Mouse (Mus musculus): ENCODE data around the gene Mlxip. TPM values are rescaled to one million over a fixed set of nuclear protein-coding genes. Genes with fewer than 3 reads are reported as not detected.

Mlxip gene
- polyA plus RNA-seq, 1 experiment from 2014 or later = 21.1 TPM

GRCm38 (mm10) chr5:123391442-123391809, 3.2 kb upstream of the Mlxip start:
- Histone ChIP-seq H3K4me3 (peak overlapping the region; percentile 46), H3K36me3 (no peaks in the 10 kb centered on the region), H3K4me1 (peaks cover 43% of the 10 kb centered on the region), H3K27me3 (ENCODE audit: low read depth, poor library complexity, severe bottlenecking) (no peaks in the 10 kb centered on the region), H3K9me3 (replicated peaks) (no peaks in the 10 kb centered on the region), H3K27ac (peak overlapping the region; percentile 40; the same call in 1 of the 2 replicates)
- 8% methylated on average over 5 of the region's 5 CpGs for WGBS
- no peak for DNase-seq (ENCODE audit: low spot score)

- Histone ChIP-seq H3K27ac (peak overlapping the region; percentile 96), H3K4me1 (peaks cover 62% of the 10 kb centered on the region)
- 25% methylated on average over 5 of the region's 5 CpGs for WGBS
These were observed 754 bp upstream of the Mlxip start for GRCm38 (mm10) chr5:123393786-123394302.

GRCm38 (mm10) chr5:123394957-123395881, 621 bp downstream of the Mlxip start:
- no peaks in the 10 kb centered on the region for H3K9me3 ChIP-seq (replicated peaks)
- peak overlapping the region; percentile 94 for H3K4me3 ChIP-seq
- 0 out of 2 replicates have a peak, but pooled peaks cover 4% of the 10 kb centered on the region for H3K36me3 ChIP-seq
- H3K27ac ChIP-seq = peak overlapping the region; percentile 96
- DNase-seq (ENCODE audit: low spot score) = peak; percentile 68
- under 1% methylated on average over 65 of the region's 65 CpGs for WGBS
- peaks cover 55% of the 10 kb centered on the region for H3K4me1 ChIP-seq
- H3K27me3 ChIP-seq (ENCODE audit: low read depth, poor library complexity, severe bottlenecking) = no peaks in the 10 kb centered on the region

More at GRCm38 (mm10) chr5:123393786-123394302, 754 bp upstream of the Mlxip start:
- H3K4me3 ChIP-seq = peak overlapping the region; percentile 94
- 0 out of 2 replicates have a peak, but pooled peaks cover 4% of the 10 kb centered on the region for H3K36me3 ChIP-seq
- DNase-seq (ENCODE audit: low spot score) = no peak
- no peaks in the 10 kb centered on the region for H3K27me3 ChIP-seq (ENCODE audit: low read depth, poor library complexity, severe bottlenecking)
- H3K9me3 ChIP-seq (replicated peaks) = no peaks in the 10 kb centered on the region

- H3K27me3 ChIP-seq (ENCODE audit: low read depth, poor library complexity, severe bottlenecking) = no peaks in the 10 kb centered on the region
- H3K4me1 ChIP-seq = peaks cover 41% of the 10 kb centered on the region
- DNase-seq (ENCODE audit: low spot score) = no peak
- H3K9me3 ChIP-seq (replicated peaks) = no peaks in the 10 kb centered on the region
- no peak overlapping the region for H3K27ac ChIP-seq
- peak overlapping the region; percentile 94; the same call in 1 of the 2 replicates for H3K4me3 ChIP-seq
- 80% methylated on average over 8 of the region's 8 CpGs for WGBS
- H3K36me3 ChIP-seq = 0 out of 2 replicates have a peak, but pooled peaks cover 4% of the 10 kb centered on the region
These were observed 2.4 kb downstream of the Mlxip start for GRCm38 (mm10) chr5:123396901-123397464.

GRCm38 (mm10) chr5:123397786-123398185, 3.2 kb downstream of the Mlxip start:
- 87% methylated on average over 11 of the region's 11 CpGs for WGBS
- Histone ChIP-seq H3K27ac (no peak overlapping the region), H3K4me3 (no peak overlapping the region), H3K27me3 (ENCODE audit: low read depth, poor library complexity, severe bottlenecking) (no peaks in the 10 kb centered on the region), H3K4me1 (peaks cover 41% of the 10 kb centered on the region), H3K36me3 (peaks cover 8% of the 10 kb centered on the region; the same call in 1 of the 2 replicates), H3K9me3 (replicated peaks) (no peaks in the 10 kb centered on the region)
- DNase-seq (ENCODE audit: low spot score) = no peak

GRCm38 (mm10) chr5:123398856-123399498, 4.4 kb downstream of the Mlxip start:
- DNase-seq (ENCODE audit: low spot score) = no peak
- H3K36me3 ChIP-seq = peaks cover 9% of the 10 kb centered on the region; the same call in 1 of the 2 replicates
- no peaks in the 10 kb centered on the region for H3K27me3 ChIP-seq (ENCODE audit: low read depth, poor library complexity, severe bottlenecking)
- no peaks in the 10 kb centered on the region for H3K9me3 ChIP-seq (replicated peaks)
- WGBS = 93% methylated on average over 4 of the region's 4 CpGs
- no peak overlapping the region for H3K27ac ChIP-seq
- no peak overlapping the region for H3K4me3 ChIP-seq
- H3K4me1 ChIP-seq = peaks cover 36% of the 10 kb centered on the region

- no peaks in the 10 kb centered on the region for H3K27me3 ChIP-seq (ENCODE audit: low read depth, poor library complexity, severe bottlenecking)
- peaks cover 10% of the 10 kb centered on the region; the same call in 1 of the 2 replicates for H3K36me3 ChIP-seq
- WGBS = 96% methylated on average over 3 of the region's 3 CpGs
These were observed 9.9 kb downstream of the Mlxip start for GRCm38 (mm10) chr5:123404480-123404879.

GRCm38 (mm10) chr5:123406952-123407351, 12.4 kb downstream of the Mlxip start:
- H3K9me3 ChIP-seq (replicated peaks) = no peaks in the 10 kb centered on the region
- H3K36me3 ChIP-seq = peaks cover 27% of the 10 kb centered on the region
- 0 out of 2 replicates have a peak, but pooled peaks cover 4% of the 10 kb centered on the region for H3K4me1 ChIP-seq
- no peak for DNase-seq (ENCODE audit: low spot score)
- H3K4me3 ChIP-seq = no peak overlapping the region
- WGBS = 43% methylated on average over 2 of the region's 2 CpGs
- H3K27ac ChIP-seq = no peak overlapping the region
- H3K27me3 ChIP-seq (ENCODE audit: low read depth, poor library complexity, severe bottlenecking) = no peaks in the 10 kb centered on the region

More at GRCm38 (mm10) chr5:123404480-123404879, 9.9 kb downstream of the Mlxip start:
- H3K9me3 ChIP-seq (replicated peaks) = no peaks in the 10 kb centered on the region
- 0 out of 2 replicates have a peak, but pooled peaks cover 4% of the 10 kb centered on the region for H3K4me1 ChIP-seq
- DNase-seq (ENCODE audit: low spot score) = no peak
- H3K4me3 ChIP-seq = no peak overlapping the region
- no peak overlapping the region for H3K27ac ChIP-seq

- Histone ChIP-seq H3K4me1 (0 out of 2 replicates have a peak, but pooled peaks cover 4% of the 10 kb centered on the region), H3K36me3 (peaks cover 22% of the 10 kb centered on the region), H3K9me3 (replicated peaks) (no peaks in the 10 kb centered on the region), H3K27me3 (ENCODE audit: low read depth, poor library complexity, severe bottlenecking) (no peaks in the 10 kb centered on the region), H3K27ac (no peak overlapping the region), H3K4me3 (no peak overlapping the region)
- WGBS = 77% methylated on average over 3 of the region's 3 CpGs
- no peak for DNase-seq (ENCODE audit: low spot score)
These were observed 13.6 kb downstream of the Mlxip start for GRCm38 (mm10) chr5:123408176-123408575.

- peaks cover 22% of the 10 kb centered on the region for H3K36me3 ChIP-seq
- no peak overlapping the region for H3K4me3 ChIP-seq
- no peaks in the 10 kb centered on the region for H3K27me3 ChIP-seq (ENCODE audit: low read depth, poor library complexity, severe bottlenecking)
- H3K27ac ChIP-seq = no peak overlapping the region
- peaks cover under 1% of the 10 kb centered on the region; the same call in 1 of the 2 replicates for H3K4me1 ChIP-seq
- H3K9me3 ChIP-seq (replicated peaks) = no peaks in the 10 kb centered on the region
- 76% methylated on average over 4 of the region's 4 CpGs for WGBS
- DNase-seq (ENCODE audit: low spot score) = no peak
These were observed 17.6 kb downstream of the Mlxip start for GRCm38 (mm10) chr5:123412193-123412592.

GRCm38 (mm10) chr5:123413866-123414363, 19.3 kb downstream of the Mlxip start:
- Histone ChIP-seq H3K4me1 (no peaks in the 10 kb centered on the region; the same call in 1 of the 2 replicates), H3K4me3 (no peak overlapping the region), H3K27ac (no peak overlapping the region), H3K9me3 (replicated peaks) (no peaks in the 10 kb centered on the region), H3K27me3 (ENCODE audit: low read depth, poor library complexity, severe bottlenecking) (no peaks in the 10 kb centered on the region), H3K36me3 (peaks cover 17% of the 10 kb centered on the region)
- WGBS = 90% methylated on average over 2 of the region's 2 CpGs
- no peak for DNase-seq (ENCODE audit: low spot score)

- Histone ChIP-seq H3K4me3 (no peak overlapping the region), H3K27ac (no peak overlapping the region), H3K27me3 (ENCODE audit: low read depth, poor library complexity, severe bottlenecking) (no peaks in the 10 kb centered on the region), H3K9me3 (replicated peaks) (no peaks in the 10 kb centered on the region), H3K4me1 (peaks cover 12% of the 10 kb centered on the region), H3K36me3 (peaks cover 4% of the 10 kb centered on the region; the same call in 1 of the 2 replicates)
- 91% methylated on average over 3 of the region's 3 CpGs for WGBS
- DNase-seq (ENCODE audit: low spot score) = no peak
These were observed 21.6 kb downstream of the Mlxip start for GRCm38 (mm10) chr5:123416149-123416548.
